ENCODE assay signal across 7 mouse cellular contexts in genomic region chr11:120572752-120573584, GRCm38 (mm10). TPM values are rescaled to one million over a fixed set of nuclear protein-coding genes. Genes with fewer than 3 reads are reported as not detected.
DNase-seq lines count a peak whose midpoint lies in the region; ATAC-seq lines count a peak whose summit lies in the region.

Gene P4hb, minus strand, starts transcription at chr11:120573253.

- peak; percentile 94 for ATAC-seq in embryonic facial prominence, embryonic 11.5 days (replicated peaks; ENCODE audit: insufficient number of reproducible peaks, low FRiP score, low TSS enrichment, low read depth)
- peak; percentile 72 for ATAC-seq in granulocyte monocyte progenitor cell, adult 5-6 weeks (replicated peaks; ENCODE audit: poor library complexity, severe bottlenecking)
- ATAC-seq in midbrain, embryonic 13.5 days = peak; percentile 98

- no peaks in the 10 kb centered on the region for H3K9me3 ChIP-seq in embryonic facial prominence, embryonic 11.5 days (replicated peaks; ENCODE audit: control insufficient read depth, low read length)
- H3K9me3 ChIP-seq in limb, embryonic 10.5 days (replicated peaks) = no peaks in the 10 kb centered on the region
- no peaks in the 10 kb centered on the region for H3K9me3 ChIP-seq in midbrain, embryonic 13.5 days

- peaks cover 18% of the 10 kb centered on the region for H3K36me3 ChIP-seq in embryonic facial prominence, embryonic 11.5 days (replicated peaks; ENCODE audit: control insufficient read depth, insufficient read depth, low read depth, low read length)
- H3K36me3 ChIP-seq in limb, embryonic 10.5 days = peaks cover 55% of the 10 kb centered on the region
- peaks cover 42% of the 10 kb centered on the region for H3K36me3 ChIP-seq in midbrain, embryonic 13.5 days

- peak; percentile 100 for DNase-seq in adrenal gland, postnatal 14 days
- DNase-seq in embryonic facial prominence, embryonic 11.5 days (ENCODE audit: low spot score) = peak; percentile 100
- DNase-seq in kidney, adult 11 months = peak; percentile 100
- peak; percentile 99 for DNase-seq in limb, embryonic 10.5 days (ENCODE audit: low spot score)
- DNase-seq in spleen, adult 12 weeks (ENCODE audit: low spot score) = peak; percentile 99

- WGBS in embryonic facial prominence, embryonic 11.5 days = under 1% methylated on average over 93 of the region's 94 CpGs
- WGBS in limb, embryonic 10.5 days = under 1% methylated on average over 94 of the region's 94 CpGs
- under 1% methylated on average over 93 of the region's 94 CpGs for WGBS in midbrain, embryonic 13.5 days

- peaks cover 3% of the 10 kb centered on the region for H3K4me1 ChIP-seq in embryonic facial prominence, embryonic 11.5 days (ENCODE audit: control insufficient read depth, insufficient read depth, low read length)
- H3K4me1 ChIP-seq in limb, embryonic 10.5 days = peaks cover 24% of the 10 kb centered on the region
- H3K4me1 ChIP-seq in midbrain, embryonic 13.5 days (replicated peaks) = peaks cover 28% of the 10 kb centered on the region

- no peaks in the 10 kb centered on the region for H3K27me3 ChIP-seq in embryonic facial prominence, embryonic 11.5 days (ENCODE audit: control insufficient read depth, insufficient read depth, low read length)
- no peaks in the 10 kb centered on the region for H3K27me3 ChIP-seq in limb, embryonic 10.5 days (ENCODE audit: low read depth, poor library complexity, severe bottlenecking)
- H3K27me3 ChIP-seq in midbrain, embryonic 13.5 days = no peaks in the 10 kb centered on the region

- peak within 1 kb of the TSS; percentile 85 for H3K9ac ChIP-seq in embryonic facial prominence, embryonic 11.5 days (replicated peaks; ENCODE audit: low read length)
- peak within 1 kb of the TSS; percentile 83 for H3K9ac ChIP-seq in midbrain, embryonic 13.5 days (replicated peaks)

- peak within 1 kb of the TSS; percentile 78 for H3K4me3 ChIP-seq in embryonic facial prominence, embryonic 11.5 days (ENCODE audit: low read depth, low read length)
- H3K4me3 ChIP-seq in limb, embryonic 10.5 days = peak within 1 kb of the TSS; percentile 100
- H3K4me3 ChIP-seq in midbrain, embryonic 13.5 days (replicated peaks) = peak within 1 kb of the TSS; percentile 90

- peak within 1 kb of the TSS; percentile 88 for H3K27ac ChIP-seq in embryonic facial prominence, embryonic 11.5 days (replicated peaks; ENCODE audit: low read depth, low read length)
- H3K27ac ChIP-seq in limb, embryonic 10.5 days = peak within 1 kb of the TSS; percentile 94
- H3K27ac ChIP-seq in midbrain, embryonic 13.5 days = peak within 1 kb of the TSS; percentile 88

- H3K4me2 ChIP-seq in embryonic facial prominence, embryonic 11.5 days (ENCODE audit: low read depth, low read length) = peak within 1 kb of the TSS; percentile 88
- peak within 1 kb of the TSS; percentile 91 for H3K4me2 ChIP-seq in midbrain, embryonic 13.5 days (replicated peaks)

RNA-seq across cellular contexts. Expression of gene P4hb, which starts in this region (rescaled TPM):
- 449 and 479 TPM in 2 replicates for total RNA-seq in adrenal gland, postnatal 14 days (2021)
- polyA plus RNA-seq in embryonic facial prominence, embryonic 11.5 days (2014; fragmentation: Nextera tagmentation; extraction: Ambion mirVana) = 626 and 629 TPM in 2 replicates
- 864 and 921 TPM in 2 replicates for total RNA-seq in granulocyte monocyte progenitor cell, adult 5-6 weeks (2014; fragmentation: Nextera tagmentation)
- total RNA-seq in granulocyte monocyte progenitor cell, adult 5-6 weeks (2017) = 1,372 and 1,702 TPM in 2 replicates
- polyA plus RNA-seq in limb, embryonic 10.5 days (2016; fragmentation: Nextera tagmentation; extraction: Ambion mirVana) = 613 and 656 TPM in 2 replicates
- 279 and 297 TPM in 2 replicates for polyA plus RNA-seq in midbrain, embryonic 13.5 days (2015; fragmentation: Nextera tagmentation; extraction: Ambion mirVana)

Comparison
In these comparisons a context has a peak if more than half of its experiments do, and no peak if none do; other contexts are left out.
1. Peak in every context shown above with its lines: DNase-seq, ATAC-seq, H3K4me3 ChIP-seq and H3K27ac ChIP-seq.